Mouse (Mus musculus): ENCODE results near the gene Pld6. TPM values are rescaled to one million over a fixed set of nuclear protein-coding genes. Genes with fewer than 3 reads are reported as not detected.

Pld6 gene
- 7.9 and 10.3 TPM in 2 replicates for polyA plus RNA-seq (2015; fragmentation: Nextera tagmentation; extraction: Ambion mirVana)

DNA sequence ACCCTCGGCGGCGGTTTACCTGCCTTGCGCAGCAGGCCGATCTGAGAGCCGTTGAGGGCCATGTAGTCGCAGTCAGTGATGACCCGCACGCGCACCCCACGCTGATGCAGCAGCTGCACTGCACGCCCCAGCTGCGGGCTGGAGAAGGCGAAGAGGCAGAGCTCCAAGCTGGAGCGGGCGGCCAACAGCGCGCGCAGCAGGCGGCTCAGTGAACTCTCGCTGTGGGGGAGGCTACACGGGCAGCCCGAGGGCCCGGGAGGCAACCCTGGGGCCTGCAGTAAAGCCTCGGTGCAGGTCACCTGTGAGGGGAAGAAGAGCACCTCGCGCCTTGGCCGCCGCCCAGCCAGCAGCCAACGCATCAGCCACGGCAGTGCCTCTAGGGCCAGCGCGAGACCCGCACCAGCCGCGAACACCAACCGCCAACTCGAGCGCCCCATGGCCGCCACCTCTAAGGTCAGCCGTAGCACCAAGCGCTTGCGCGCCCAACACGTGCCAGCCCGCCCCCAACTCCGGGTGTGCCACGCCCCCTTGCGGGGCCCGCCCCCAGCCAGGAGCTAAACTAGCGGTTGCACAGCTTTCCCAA, at the start of gene Pld6:
Gene Pld6, minus strand, starts transcription at position 447 of the 583 bp plus-strand sequence.
- WGBS = under 1% methylated on average over 46 of the region's 51 CpGs
- Histone ChIP-seq H3K27ac (ENCODE audit: low read length) (peak within 1 kb of the TSS; percentile 43), H3K4me1 (replicated peaks; ENCODE audit: control insufficient read depth, insufficient read depth, low read length) (peaks cover 11% of the 10 kb centered on the region), H3K27me3 (ENCODE audit: control insufficient read depth, insufficient read depth, low read depth, low read length) (no peaks in the 10 kb centered on the region), H3K4me2 (ENCODE audit: low read depth, low read length) (peak within 1 kb of the TSS; percentile 91), H3K9ac (ENCODE audit: low read length) (peak within 1 kb of the TSS; percentile 61), H3K4me3 (ENCODE audit: low read length) (peak within 1 kb of the TSS; percentile 53), H3K36me3 (ENCODE audit: control insufficient read depth, insufficient read depth, low read length) (peaks cover 7% of the 10 kb centered on the region), H3K9me3 (ENCODE audit: control insufficient read depth, low read length) (no peaks in the 10 kb centered on the region)
- ATAC-seq (ENCODE audit: low read depth) = peak; percentile 82

DNA sequence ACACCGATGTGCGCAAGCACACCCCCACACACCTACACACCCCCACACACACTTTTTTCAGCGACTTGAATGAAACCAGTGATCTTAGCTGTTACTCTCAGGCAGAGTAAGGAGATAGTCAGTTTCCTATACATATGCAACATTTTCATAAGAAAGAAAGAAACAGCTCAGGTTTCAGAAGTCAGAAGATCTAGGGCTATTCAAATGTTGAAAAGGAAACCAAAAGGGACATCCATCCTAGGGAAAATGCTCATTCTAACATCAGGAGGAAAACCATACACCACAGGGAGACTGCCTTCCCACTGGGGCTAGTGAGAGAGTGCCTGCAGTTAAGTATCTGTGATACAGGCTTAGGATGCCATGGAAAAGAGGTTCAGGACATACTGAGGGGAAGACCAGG, 34.2 kb upstream of the Pld6 start:
- Histone ChIP-seq H3K9me3 (ENCODE audit: control insufficient read depth, low read length) (no peaks in the 10 kb centered on the region), H3K36me3 (ENCODE audit: control insufficient read depth, insufficient read depth, low read length) (peaks cover 75% of the 10 kb centered on the region), H3K27ac (ENCODE audit: low read length) (no peak overlapping the region), H3K4me2 (ENCODE audit: low read depth, low read length) (no peak overlapping the region), H3K4me1 (replicated peaks; ENCODE audit: control insufficient read depth, insufficient read depth, low read length) (no peaks in the 10 kb centered on the region), H3K4me3 (ENCODE audit: low read length) (no peak overlapping the region), H3K27me3 (ENCODE audit: control insufficient read depth, insufficient read depth, low read depth, low read length) (no peaks in the 10 kb centered on the region), H3K9ac (ENCODE audit: low read length) (no peak overlapping the region)
- no peak for ATAC-seq (ENCODE audit: low read depth)
- 87% methylated on average over 3 of the region's 3 CpGs for WGBS

DNA sequence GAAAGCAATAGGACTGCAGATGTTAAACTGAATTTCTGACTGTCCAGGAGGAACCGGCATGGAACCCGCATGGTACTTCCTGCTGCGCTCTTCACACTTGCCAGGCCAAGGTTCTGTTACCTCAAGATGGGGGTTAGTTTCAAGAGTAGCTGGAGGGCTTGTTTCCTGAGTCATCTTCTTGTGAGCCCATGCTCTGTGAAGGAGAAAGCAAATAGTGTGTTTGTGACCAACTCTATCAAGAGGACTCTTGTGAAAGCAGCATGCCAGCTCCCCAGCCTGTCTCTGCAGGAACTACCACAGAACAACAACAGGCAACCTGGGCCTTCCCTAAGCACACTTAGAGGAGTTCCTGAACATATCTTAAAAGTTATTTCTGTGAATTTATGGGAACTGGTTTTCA, 30.5 kb upstream of the Pld6 start:
- Histone ChIP-seq H3K27me3 (ENCODE audit: control insufficient read depth, insufficient read depth, low read depth, low read length) (no peaks in the 10 kb centered on the region), H3K36me3 (ENCODE audit: control insufficient read depth, insufficient read depth, low read length) (peaks cover 56% of the 10 kb centered on the region), H3K9me3 (ENCODE audit: control insufficient read depth, low read length) (no peaks in the 10 kb centered on the region), H3K4me3 (ENCODE audit: low read length) (no peak overlapping the region), H3K4me1 (replicated peaks; ENCODE audit: control insufficient read depth, insufficient read depth, low read length) (no peaks in the 10 kb centered on the region), H3K4me2 (ENCODE audit: low read depth, low read length) (no peak overlapping the region), H3K27ac (ENCODE audit: low read length) (no peak overlapping the region), H3K9ac (ENCODE audit: low read length) (no peak overlapping the region)
- no peak for ATAC-seq (ENCODE audit: low read depth)
- WGBS = 95% methylated on average over 3 of the region's 3 CpGs

DNA sequence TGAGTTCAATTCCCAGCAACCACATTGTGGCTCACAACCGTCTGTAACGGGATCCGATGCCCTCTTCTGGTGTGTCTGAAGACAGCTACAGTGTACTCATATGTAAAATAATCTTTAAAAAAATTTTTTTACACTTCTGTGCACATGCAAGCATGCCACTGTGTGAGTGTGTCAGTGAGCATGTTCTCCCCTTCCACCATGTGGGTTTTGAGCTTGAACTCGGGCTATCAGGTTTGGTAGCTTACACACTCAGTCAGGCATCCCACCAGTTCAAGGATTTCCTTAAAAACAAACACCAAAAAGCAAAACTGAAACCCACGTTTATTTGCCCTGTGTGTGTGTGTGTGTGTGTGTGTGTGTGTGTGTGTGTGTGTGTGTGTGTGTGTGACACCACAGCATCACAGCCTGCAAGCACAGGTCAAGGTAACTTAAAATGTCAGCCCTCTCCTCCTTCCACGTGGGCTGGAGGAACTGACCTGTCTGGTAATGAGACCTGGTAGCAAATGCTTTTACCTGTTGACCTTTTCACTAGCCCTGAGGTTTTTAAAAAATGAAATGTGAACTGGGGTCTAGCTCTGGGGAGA, 28.1 kb upstream of the Pld6 start:
- no peak for ATAC-seq (ENCODE audit: low read depth)
- no peaks in the 10 kb centered on the region for H3K27me3 ChIP-seq (ENCODE audit: control insufficient read depth, insufficient read depth, low read depth, low read length)
- peaks cover 40% of the 10 kb centered on the region for H3K36me3 ChIP-seq (ENCODE audit: control insufficient read depth, insufficient read depth, low read length)
- no peak overlapping the region for H3K9ac ChIP-seq (ENCODE audit: low read length)
- no peak overlapping the region for H3K4me2 ChIP-seq (ENCODE audit: low read depth, low read length)
- peaks cover 4% of the 10 kb centered on the region for H3K4me1 ChIP-seq (replicated peaks; ENCODE audit: control insufficient read depth, insufficient read depth, low read length)
- H3K27ac ChIP-seq (ENCODE audit: low read length) = no peak overlapping the region
- WGBS = 81% methylated on average over 6 of the region's 6 CpGs
- no peak overlapping the region for H3K4me3 ChIP-seq (ENCODE audit: low read length)
- no peaks in the 10 kb centered on the region for H3K9me3 ChIP-seq (ENCODE audit: control insufficient read depth, low read length)

DNA sequence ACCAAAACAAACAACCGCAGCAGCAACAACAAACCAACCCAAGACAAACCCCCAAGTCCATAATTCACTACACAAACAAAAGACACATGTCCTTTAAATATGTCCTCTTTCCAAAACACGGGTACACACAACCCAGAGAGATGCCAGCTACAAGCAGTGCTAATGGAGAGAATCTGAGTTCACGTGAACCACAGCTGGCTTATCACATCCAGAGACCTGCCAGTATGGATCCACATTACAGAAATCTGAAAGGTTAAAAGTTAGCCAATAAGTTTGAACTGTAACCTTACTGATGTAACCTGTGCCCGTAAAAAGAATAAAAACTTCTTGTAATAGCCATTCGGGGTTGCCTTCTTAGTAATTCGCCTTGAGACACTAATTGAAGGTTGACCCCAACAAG, 27.5 kb upstream of the Pld6 start:
- Histone ChIP-seq H3K27ac (ENCODE audit: low read length) (no peak overlapping the region), H3K4me1 (replicated peaks; ENCODE audit: control insufficient read depth, insufficient read depth, low read length) (peaks cover 4% of the 10 kb centered on the region), H3K4me3 (ENCODE audit: low read length) (no peak overlapping the region), H3K27me3 (ENCODE audit: control insufficient read depth, insufficient read depth, low read depth, low read length) (no peaks in the 10 kb centered on the region), H3K36me3 (ENCODE audit: control insufficient read depth, insufficient read depth, low read length) (peaks cover 37% of the 10 kb centered on the region), H3K9me3 (ENCODE audit: control insufficient read depth, low read length) (no peaks in the 10 kb centered on the region), H3K9ac (ENCODE audit: low read length) (no peak overlapping the region), H3K4me2 (ENCODE audit: low read depth, low read length) (no peak overlapping the region)
- no peak for ATAC-seq (ENCODE audit: low read depth)
- 85% methylated on average over 6 of the region's 6 CpGs for WGBS

DNA sequence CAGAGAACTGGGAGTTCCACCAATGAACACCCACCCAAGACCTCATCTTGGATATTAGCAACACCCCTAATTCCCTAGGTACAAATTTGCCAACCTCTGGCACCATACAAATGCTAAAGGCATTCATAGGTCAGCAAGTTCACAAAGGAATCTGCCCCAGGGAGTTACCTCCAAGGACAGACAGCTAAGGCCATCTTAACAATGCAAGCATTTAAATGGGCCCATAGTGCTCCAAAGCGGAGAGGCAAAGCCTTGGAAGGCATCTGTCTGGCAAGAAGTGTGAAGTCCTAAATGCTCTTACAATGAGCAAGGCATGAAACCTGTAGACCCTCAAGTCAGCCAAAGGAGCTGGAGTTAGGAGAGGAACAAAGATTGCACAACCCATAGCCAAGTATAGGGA, 26.9 kb upstream of the Pld6 start:
- Histone ChIP-seq H3K4me2 (ENCODE audit: low read depth, low read length) (no peak overlapping the region), H3K36me3 (ENCODE audit: control insufficient read depth, insufficient read depth, low read length) (peaks cover 31% of the 10 kb centered on the region), H3K27me3 (ENCODE audit: control insufficient read depth, insufficient read depth, low read depth, low read length) (no peaks in the 10 kb centered on the region), H3K4me1 (replicated peaks; ENCODE audit: control insufficient read depth, insufficient read depth, low read length) (peaks cover 4% of the 10 kb centered on the region), H3K9ac (ENCODE audit: low read length) (no peak overlapping the region), H3K4me3 (ENCODE audit: low read length) (no peak overlapping the region), H3K9me3 (ENCODE audit: control insufficient read depth, low read length) (no peaks in the 10 kb centered on the region), H3K27ac (ENCODE audit: low read length) (no peak overlapping the region)
- WGBS = 89% methylated on average over 1 of the region's 1 CpGs
- ATAC-seq (ENCODE audit: low read depth) = no peak

DNA sequence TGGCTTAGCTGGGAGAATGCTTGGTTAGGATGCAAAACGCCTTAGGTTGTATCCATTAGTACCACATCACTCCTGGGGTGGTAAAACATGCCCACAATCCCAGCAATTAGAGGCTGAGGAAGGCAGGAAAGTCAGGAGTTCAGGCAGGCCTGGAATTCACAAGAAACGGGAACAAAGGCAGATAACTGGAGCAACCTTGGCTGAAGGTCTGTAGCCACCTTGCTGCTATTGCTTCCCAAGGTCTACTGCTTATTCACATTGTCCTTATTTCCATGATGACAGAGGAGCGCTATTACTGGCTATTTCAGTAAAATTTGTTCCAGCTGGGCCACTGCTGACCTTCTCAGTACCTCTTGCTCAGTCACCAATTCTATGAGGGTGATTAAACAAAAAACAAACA, 25.8 kb upstream of the Pld6 start:
- no peaks in the 10 kb centered on the region for H3K27me3 ChIP-seq (ENCODE audit: control insufficient read depth, insufficient read depth, low read depth, low read length)
- H3K4me1 ChIP-seq (replicated peaks; ENCODE audit: control insufficient read depth, insufficient read depth, low read length) = peaks cover 11% of the 10 kb centered on the region
- no peak for ATAC-seq (ENCODE audit: low read depth)
- no peak overlapping the region for H3K4me2 ChIP-seq (ENCODE audit: low read depth, low read length)
- H3K36me3 ChIP-seq (ENCODE audit: control insufficient read depth, insufficient read depth, low read length) = peaks cover 21% of the 10 kb centered on the region
- WGBS = 47% methylated on average over 3 of the region's 3 CpGs
- no peak overlapping the region for H3K9ac ChIP-seq (ENCODE audit: low read length)
- no peak overlapping the region for H3K4me3 ChIP-seq (ENCODE audit: low read length)
- H3K27ac ChIP-seq (ENCODE audit: low read length) = no peak overlapping the region
- no peaks in the 10 kb centered on the region for H3K9me3 ChIP-seq (ENCODE audit: control insufficient read depth, low read length)

DNA sequence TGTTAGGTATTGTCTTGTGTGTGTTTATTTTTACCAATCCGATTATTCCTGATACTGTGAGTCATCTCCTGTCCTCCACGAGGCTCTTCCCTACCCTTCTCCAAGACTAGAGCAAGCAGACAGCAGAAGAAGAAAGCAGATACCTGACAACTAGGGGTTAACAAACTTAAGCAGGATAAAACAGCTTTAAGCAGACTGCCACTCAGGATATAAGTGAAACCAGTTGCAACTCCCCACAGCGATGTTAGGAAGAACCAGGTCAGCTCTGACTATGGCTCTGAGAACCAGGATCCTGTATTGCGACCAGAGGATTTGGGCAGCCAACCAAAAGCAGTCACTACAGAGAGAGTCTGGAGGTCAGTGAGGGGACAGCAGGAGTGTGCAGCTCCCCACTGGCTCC, 23.8 kb upstream of the Pld6 start:
- Histone ChIP-seq H3K4me1 (replicated peaks; ENCODE audit: control insufficient read depth, insufficient read depth, low read length) (peaks cover 12% of the 10 kb centered on the region), H3K27ac (ENCODE audit: low read length) (no peak overlapping the region), H3K27me3 (ENCODE audit: control insufficient read depth, insufficient read depth, low read depth, low read length) (no peaks in the 10 kb centered on the region), H3K4me2 (ENCODE audit: low read depth, low read length) (no peak overlapping the region), H3K36me3 (ENCODE audit: control insufficient read depth, insufficient read depth, low read length) (peaks cover 7% of the 10 kb centered on the region; the same call in 1 of the 2 replicates), H3K9ac (ENCODE audit: low read length) (no peak overlapping the region), H3K9me3 (ENCODE audit: control insufficient read depth, low read length) (no peaks in the 10 kb centered on the region), H3K4me3 (ENCODE audit: low read length) (no peak overlapping the region)
- WGBS = 40% methylated on average over 4 of the region's 4 CpGs
- ATAC-seq (ENCODE audit: low read depth) = no peak

DNA sequence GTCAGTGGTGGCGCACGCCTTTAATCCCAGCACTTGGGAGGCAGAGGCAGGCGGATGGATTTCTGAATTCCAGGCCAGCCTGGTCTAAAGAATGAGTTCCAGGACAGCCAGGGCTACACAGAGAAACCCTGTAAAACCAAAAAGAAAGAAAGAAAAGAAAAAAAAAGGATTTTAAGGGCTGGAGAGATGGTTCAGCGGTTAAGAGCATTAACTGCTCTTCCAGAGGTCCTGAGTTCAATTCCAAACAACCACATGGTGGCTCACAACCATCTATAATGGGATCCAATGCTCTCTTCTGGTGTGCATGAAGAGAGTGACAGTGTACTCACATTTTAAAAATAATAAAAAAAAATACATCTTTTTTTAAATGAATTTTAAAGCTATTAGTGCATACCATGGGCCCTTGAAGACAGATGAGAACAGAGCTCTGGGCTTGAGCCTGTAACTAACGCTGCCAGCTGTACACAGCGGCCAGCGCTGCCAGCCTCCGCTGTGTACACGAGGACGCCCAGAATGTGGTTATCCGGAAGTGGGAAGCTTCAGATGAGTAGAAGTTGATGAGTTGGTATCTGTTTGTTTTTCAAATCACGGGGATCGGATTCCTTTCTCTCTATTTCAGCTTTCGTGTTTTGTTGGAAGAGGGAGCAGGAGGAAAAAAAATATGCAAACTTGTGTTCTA, 23.2 kb upstream of the Pld6 start:
- H3K9me3 ChIP-seq (ENCODE audit: control insufficient read depth, low read length) = no peaks in the 10 kb centered on the region
- whole genome bisulfite sequencing = 54% methylated on average over 14 of the region's 14 CpGs
- H3K36me3 ChIP-seq (ENCODE audit: control insufficient read depth, insufficient read depth, low read length) = peaks cover 8% of the 10 kb centered on the region
- ATAC-seq (ENCODE audit: low read depth) = no peak
- peak overlapping the region; percentile 86; the same call in 1 of the 2 replicates for H3K9ac ChIP-seq (ENCODE audit: low read length)
- peak overlapping the region; percentile 62 for H3K4me3 ChIP-seq (ENCODE audit: low read length)
- peaks cover 12% of the 10 kb centered on the region for H3K4me1 ChIP-seq (replicated peaks; ENCODE audit: control insufficient read depth, insufficient read depth, low read length)
- H3K4me2 ChIP-seq (ENCODE audit: low read depth, low read length) = peak overlapping the region; percentile 82
- H3K27me3 ChIP-seq (ENCODE audit: control insufficient read depth, insufficient read depth, low read depth, low read length) = no peaks in the 10 kb centered on the region
- no peak overlapping the region for H3K27ac ChIP-seq (ENCODE audit: low read length)
